Mouse (Mus musculus): Measurements from ENCODE around the gene Uckl1. TPM values are rescaled to one million over a fixed set of nuclear protein-coding genes. Genes with fewer than 3 reads are reported as not detected.

Uckl1 gene
- total RNA-seq, 2 experiments from 2014 or later: 36.5 to 43.5 TPM

- DNase-seq: peak; percentile 94
These were observed 64.4 kb downstream of the Uckl1 start, which contains the start of gene Dnajc5 for GRCm38 (mm10) chr2:181520118-181520935. Gene Dnajc5 (plus strand): TSS chr2:181520485.

GRCm38 (mm10) chr2:181519201-181519600 lies 65.5 kb downstream of the Uckl1 start:
- DNase-seq: no peak

Small RNA genes within 50 kb of the gene (microRNA-seq; reads per million reads assigned to microRNA genes)
- 0 reads per million in 2 experiments for gene Mir7006

Other genes with a start within 250 kb of the Uckl1 start
- gene Zgpat, start 220.0 kb downstream of the Uckl1 start, total RNA-seq (2021): 10 to 100 TPM; 13.1 to 18.3 TPM
- 10 to 100 TPM; 25.2 to 30.8 TPM for gene Arfrp1, start 219.5 kb downstream of the Uckl1 start, total RNA-seq (2021)
- gene Lime1, start 204.8 kb downstream of the Uckl1 start, total RNA-seq (2021): 1 to 10 TPM; 5.8 to 9.7 TPM
- 1 to 10 TPM; 5.8 to 8.4 TPM for gene Zbtb46, start 125.5 kb downstream of the Uckl1 start, total RNA-seq (2021)
- gene Abhd16b, start 91.7 kb downstream of the Uckl1 start, total RNA-seq (2021): not detected
- 10 to 100 TPM; 69.9 to 72.9 TPM for gene Tpd52l2, start 87.8 kb downstream of the Uckl1 start, total RNA-seq (2021)
- 10 to 100 TPM; 67.5 to 70.1 TPM for gene Dnajc5, start 64.4 kb downstream of the Uckl1 start, total RNA-seq (2021)
- gene Prpf6, start 7.0 kb upstream of the Uckl1 start, total RNA-seq (2021): 10 to 100 TPM; 26.7 to 33.4 TPM
- gene Zfp512b, start 7.9 kb upstream of the Uckl1 start, total RNA-seq (2021): 10 to 100 TPM; 28.4 to 32.4 TPM
- gene Samd10, start 14.3 kb upstream of the Uckl1 start, total RNA-seq (2021): 1 to 10 TPM in 1 of 2 experiments, under 1 TPM in 1; 0.85 to 1.2 TPM
- gene Gm29797, start 72.1 kb upstream of the Uckl1 start, total RNA-seq (2021): not detected
- gene Sox18, start 86.7 kb upstream of the Uckl1 start, total RNA-seq (2021): 10 to 100 TPM; 25.4 to 36.2 TPM
- gene Tcea2, start 95.4 kb upstream of the Uckl1 start, total RNA-seq (2021): 1 to 10 TPM; 5.6 to 6.3 TPM
- gene Rgs19, start 109.1 kb upstream of the Uckl1 start, total RNA-seq (2021): 1 to 10 TPM; 7.5 to 9.6 TPM
- gene Lkaaear1, start 113.5 kb upstream of the Uckl1 start, total RNA-seq (2021): not detected
- gene Oprl1, start 130.1 kb upstream of the Uckl1 start, total RNA-seq (2021): not detected
- under 1 TPM in 1 of 2 experiments, not detected in 1; 0.09 TPM for gene Myt1, start 178.4 kb upstream of the Uckl1 start, total RNA-seq (2021)

All from gastrocnemius, postnatal 10 days (tissue).